Mouse (Mus musculus) activated CD4-positive, CD25-positive, alpha-beta regulatory T cell, adult 4 months (primary cell): Measurements from ENCODE around the gene Itpka. TPM values are rescaled to one million over a fixed set of nuclear protein-coding genes. Genes with fewer than 3 reads are reported as not detected.
"Not testable (repeated sequence)": the region's sequence is repeated elsewhere in the genome, so short reads cannot be mapped to it uniquely, and the experiment has no call there.

Experiments used
- ATAC-seq: one replicate; pipeline ENCODE4 v1.8.0; 2017
- polyA plus RNA-seq, 2 experiments: library from polyadenylated mRNA; unstranded; fragments of 100-300 nt; shearing (Covaris generic); gene quantifications; one replicate each; pipeline ENCODE4 v1.2.1; 2017

Gene Itpka
- under 1 TPM in 1 of 2 experiments, not detected in 1; 0.61 TPM for polyA plus RNA-seq

- peak; percentile 77 for ATAC-seq
Observed at GRCm38 (mm10) chr2:119741581-119742411, at the start of gene Itpka. Gene Itpka (plus strand): TSS chr2:119742337.

- no peak for ATAC-seq
Observed at GRCm38 (mm10) chr2:119694826-119695225, 47.3 kb upstream of the Itpka start.

GRCm38 (mm10) chr2:119696111-119696510 lies 46.0 kb upstream of the Itpka start:
- ATAC-seq, result no peak

- no peak for ATAC-seq
Observed at GRCm38 (mm10) chr2:119698472-119698871, 43.7 kb upstream of the Itpka start.

GRCm38 (mm10) chr2:119699962-119700361 lies 42.2 kb upstream of the Itpka start:
- no peak for ATAC-seq

- ATAC-seq, result no peak
Observed at GRCm38 (mm10) chr2:119703171-119703570, 39.0 kb upstream of the Itpka start.

GRCm38 (mm10) chr2:119707676-119708075 lies 34.5 kb upstream of the Itpka start:
- ATAC-seq, result no peak

GRCm38 (mm10) chr2:119710011-119710410 lies 32.1 kb upstream of the Itpka start:
- ATAC-seq, result no peak

GRCm38 (mm10) chr2:119715868-119716267 lies 26.3 kb upstream of the Itpka start:
- ATAC-seq, result not testable (repeated sequence)

- ATAC-seq, result no peak
Observed at GRCm38 (mm10) chr2:119721070-119721469, 21.1 kb upstream of the Itpka start.

GRCm38 (mm10) chr2:119727762-119728416 lies 14.2 kb upstream of the Itpka start:
- no peak for ATAC-seq

- ATAC-seq, result no peak
Observed at GRCm38 (mm10) chr2:119730735-119731134, 11.4 kb upstream of the Itpka start.

- no peak for ATAC-seq
Observed at GRCm38 (mm10) chr2:119737124-119737523, 5.0 kb upstream of the Itpka start.

GRCm38 (mm10) chr2:119740567-119740966 lies 1.6 kb upstream of the Itpka start:
- no peak for ATAC-seq

- peak; percentile 53 for ATAC-seq
Observed at GRCm38 (mm10) chr2:119742461-119743175, 481 bp downstream of the Itpka start.

- ATAC-seq, result no peak
Observed at GRCm38 (mm10) chr2:119743176-119743807, 1.2 kb downstream of the Itpka start.

- no peak for ATAC-seq
Observed at GRCm38 (mm10) chr2:119743808-119744162, 1.6 kb downstream of the Itpka start.

- no peak for ATAC-seq
Observed at GRCm38 (mm10) chr2:119744163-119745111, 2.3 kb downstream of the Itpka start.

- ATAC-seq, result no peak
Observed at GRCm38 (mm10) chr2:119745281-119745680, 3.1 kb downstream of the Itpka start.

GRCm38 (mm10) chr2:119747554-119747953 lies 5.4 kb downstream of the Itpka start:
- ATAC-seq, result no peak

GRCm38 (mm10) chr2:119749260-119749659 lies 7.1 kb downstream of the Itpka start:
- ATAC-seq, result no peak
